Mouse (Mus musculus) induced T-regulatory cell, adult 2 months (primary cell): ENCODE results near the gene Zpr1.
"Not testable (repeated sequence)": the region's sequence is repeated elsewhere in the genome, so short reads cannot be mapped to it uniquely, and the experiment has no call there.

Source experiments
- DNase-seq: peaks from one replicate; pipeline ENCODE4 v3.0.0-alpha.2; 2012; ENCODE audit warnings: low read depth

Gene Zpr1

GRCm38 (mm10) chr9:46261131-46261530, 11.7 kb upstream of the Zpr1 start:
- DNase-seq: no peak

DNA sequence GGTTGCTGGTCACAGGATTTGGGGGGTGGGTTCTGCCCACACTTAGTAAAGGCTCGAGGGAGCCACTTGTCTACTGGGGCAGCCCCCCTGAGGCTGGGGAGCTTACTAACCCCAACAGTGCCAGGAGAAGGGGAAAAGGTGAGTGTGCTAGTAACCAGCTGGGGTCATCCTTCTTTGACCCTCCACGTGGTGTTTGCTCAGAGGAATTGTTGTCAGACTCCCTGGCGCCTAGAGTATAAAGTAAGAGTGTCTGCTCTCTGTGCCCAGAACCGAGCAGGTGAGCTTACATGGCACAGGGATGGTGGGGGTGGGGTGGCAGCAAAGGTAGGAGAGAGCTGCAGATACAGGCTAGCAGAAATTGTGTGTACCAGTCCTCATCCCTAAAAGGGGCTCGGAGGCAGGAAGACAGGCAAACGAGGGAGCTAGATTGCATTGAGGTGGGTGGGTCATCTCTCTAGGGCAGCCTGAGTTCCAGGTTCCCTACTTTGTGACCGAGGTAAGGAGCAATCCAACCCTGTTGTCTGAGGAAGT, 4.5 kb upstream of the Zpr1 start, which contains the start of gene Apoa5:
Gene Apoa5 (plus strand): TSS at position 291 of the 531 bp plus-strand sequence.
- no peak for DNase-seq

DNA sequence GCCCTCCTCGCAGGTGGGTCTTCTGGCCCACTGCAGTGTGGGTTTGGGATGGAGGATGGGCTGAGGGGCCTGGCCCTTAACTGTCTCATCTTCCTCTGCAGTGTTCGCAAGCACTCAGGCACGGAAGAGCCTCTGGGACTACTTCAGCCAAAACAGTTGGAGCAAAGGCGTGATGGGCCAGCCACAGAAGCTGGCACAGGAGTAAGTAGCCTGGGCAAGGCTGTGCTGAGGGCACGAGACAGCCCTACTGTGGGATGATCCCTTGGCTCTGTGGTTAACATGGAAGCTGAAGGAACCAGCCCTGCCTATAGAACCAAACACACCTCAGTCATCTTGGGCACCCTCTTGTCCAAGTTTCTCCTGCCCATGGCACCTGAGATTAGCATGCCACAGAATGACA, 3.7 kb upstream of the Zpr1 start:
- DNase-seq: no peak

- no peak for DNase-seq
Measured at GRCm38 (mm10) chr9:46270782-46271181, 2.1 kb upstream of the Zpr1 start.

- peak; percentile 78 for DNase-seq
Measured at GRCm38 (mm10) chr9:46272070-46272469, 794 bp upstream of the Zpr1 start.

GRCm38 (mm10) chr9:46274494-46274893, 1.6 kb downstream of the Zpr1 start:
- DNase-seq: no peak

GRCm38 (mm10) chr9:46282631-46283436, 10.0 kb downstream of the Zpr1 start, which contains the start of gene Bud13:
Gene Bud13 (plus strand): TSS chr9:46283008.
- DNase-seq: peak; percentile 98

- DNase-seq: no peak
Measured at GRCm38 (mm10) chr9:46298381-46298780, 25.5 kb downstream of the Zpr1 start.

DNA sequence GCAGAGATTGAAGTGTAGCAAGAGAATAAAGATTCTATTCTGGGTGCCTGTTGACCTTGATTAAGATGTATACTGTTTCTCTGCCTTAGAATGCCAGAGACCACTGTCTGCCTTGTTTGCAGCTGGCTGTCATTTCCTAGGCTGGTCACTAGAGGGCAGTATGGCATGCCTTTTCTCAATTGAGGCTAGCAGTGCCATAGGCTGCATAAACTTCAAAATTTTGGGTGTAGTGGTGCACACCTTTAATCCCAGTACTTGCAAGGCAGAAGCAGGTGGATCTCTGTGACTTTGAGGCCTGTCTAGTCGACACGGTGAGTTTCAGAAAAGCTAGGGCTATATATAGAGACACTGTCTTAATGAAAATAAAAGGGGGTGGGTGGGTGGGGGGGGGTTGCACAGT, 29.3 kb downstream of the Zpr1 start:
- DNase-seq: peak; percentile 72

DNA sequence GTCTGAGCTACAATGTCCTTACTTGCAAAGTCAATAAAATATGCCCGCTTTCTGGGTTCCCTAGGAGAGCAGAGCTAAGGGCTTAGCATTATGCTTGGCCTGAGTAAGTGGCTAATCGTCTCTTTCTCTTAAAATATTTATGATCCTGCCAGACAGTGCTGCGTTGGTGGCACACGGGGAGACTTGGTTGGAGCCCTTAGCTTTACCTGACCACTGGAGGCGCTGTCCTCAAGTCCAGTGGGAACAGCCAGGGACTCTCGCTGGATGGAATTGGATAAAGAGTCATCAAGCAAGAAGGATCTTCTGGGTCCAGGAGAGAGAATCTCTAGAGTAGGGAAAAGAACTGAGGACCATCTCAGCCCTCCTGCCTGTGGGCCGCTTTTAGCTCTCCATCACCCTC, 36.3 kb downstream of the Zpr1 start:
- DNase-seq: peak; percentile 37

DNA sequence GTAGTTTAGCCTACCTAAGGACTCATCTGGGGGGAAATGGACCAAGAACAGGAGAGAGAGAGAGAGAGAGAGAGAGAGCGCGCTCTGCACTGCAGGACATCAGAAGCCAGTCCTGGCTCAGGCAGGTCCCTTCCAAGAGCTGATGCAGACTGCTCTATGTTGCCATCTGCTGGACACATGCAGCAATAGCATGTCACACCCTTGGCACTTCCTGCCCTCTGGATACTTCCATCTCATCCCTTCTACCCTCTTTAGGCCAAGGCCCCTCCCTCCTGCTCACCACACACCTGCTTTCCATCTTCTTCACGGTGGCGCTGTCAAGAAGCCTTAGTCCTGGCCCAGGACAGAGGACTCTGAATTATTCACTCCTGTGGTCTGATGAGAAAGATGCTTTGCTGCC, 41.6 kb downstream of the Zpr1 start:
- DNase-seq: peak; percentile 85

GRCm38 (mm10) chr9:46314921-46315320, 42.1 kb downstream of the Zpr1 start:
- DNase-seq: no peak

GRCm38 (mm10) chr9:46315807-46316365, 43.0 kb downstream of the Zpr1 start:
- DNase-seq: no peak

GRCm38 (mm10) chr9:46316388-46316787, 43.5 kb downstream of the Zpr1 start:
- DNase-seq: no peak

DNA sequence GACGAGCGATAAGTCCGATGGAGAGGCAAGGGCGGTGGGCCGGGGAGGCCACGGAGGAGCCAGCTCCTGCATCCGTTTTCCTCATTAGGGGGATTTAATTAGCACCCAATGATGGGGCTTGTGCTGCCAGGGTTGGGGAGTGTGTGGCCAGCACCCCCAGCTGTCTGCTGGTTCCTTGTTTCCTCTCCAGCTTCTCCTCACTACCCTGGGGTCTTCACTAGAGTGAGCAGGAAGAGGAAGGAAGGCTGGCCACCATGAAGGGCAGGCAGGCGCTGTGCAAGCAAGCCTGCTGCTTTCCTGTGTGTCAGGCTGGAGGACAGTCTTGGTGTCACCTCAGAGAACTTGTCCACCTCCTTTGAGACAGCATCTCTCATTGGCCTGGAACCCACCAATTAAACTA, 44.0 kb downstream of the Zpr1 start:
- DNase-seq: no peak

DNA sequence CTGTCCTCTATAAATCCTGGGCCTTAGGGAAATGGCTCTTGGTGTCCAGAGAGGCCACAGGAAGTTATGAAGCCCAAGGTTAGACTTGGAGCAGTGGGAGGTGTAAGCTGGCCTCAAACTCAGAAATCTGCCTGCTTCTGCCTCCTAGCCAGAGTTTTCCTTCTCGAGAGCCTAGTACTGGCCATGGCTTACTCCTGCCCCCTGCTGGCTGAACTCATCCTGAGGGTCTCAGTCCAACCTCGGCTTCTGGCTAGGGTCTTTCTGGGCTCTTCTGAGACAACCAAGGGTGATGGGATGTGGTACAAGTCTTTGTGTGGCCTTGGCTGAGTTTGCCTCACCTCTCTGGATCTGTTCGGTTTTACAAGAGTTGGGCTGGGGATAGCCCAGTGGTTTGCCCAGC, 45.1 kb downstream of the Zpr1 start:
- DNase-seq: peak; percentile 15

GRCm38 (mm10) chr9:46319886-46320285, 47.0 kb downstream of the Zpr1 start, which contains the start of gene 4931429L15Rik:
Gene 4931429L15Rik (minus strand): TSS chr9:46319986.
- DNase-seq: not testable (repeated sequence)

GRCm38 (mm10) chr9:46320461-46320860, 47.6 kb downstream of the Zpr1 start:
- no peak for DNase-seq

DNA sequence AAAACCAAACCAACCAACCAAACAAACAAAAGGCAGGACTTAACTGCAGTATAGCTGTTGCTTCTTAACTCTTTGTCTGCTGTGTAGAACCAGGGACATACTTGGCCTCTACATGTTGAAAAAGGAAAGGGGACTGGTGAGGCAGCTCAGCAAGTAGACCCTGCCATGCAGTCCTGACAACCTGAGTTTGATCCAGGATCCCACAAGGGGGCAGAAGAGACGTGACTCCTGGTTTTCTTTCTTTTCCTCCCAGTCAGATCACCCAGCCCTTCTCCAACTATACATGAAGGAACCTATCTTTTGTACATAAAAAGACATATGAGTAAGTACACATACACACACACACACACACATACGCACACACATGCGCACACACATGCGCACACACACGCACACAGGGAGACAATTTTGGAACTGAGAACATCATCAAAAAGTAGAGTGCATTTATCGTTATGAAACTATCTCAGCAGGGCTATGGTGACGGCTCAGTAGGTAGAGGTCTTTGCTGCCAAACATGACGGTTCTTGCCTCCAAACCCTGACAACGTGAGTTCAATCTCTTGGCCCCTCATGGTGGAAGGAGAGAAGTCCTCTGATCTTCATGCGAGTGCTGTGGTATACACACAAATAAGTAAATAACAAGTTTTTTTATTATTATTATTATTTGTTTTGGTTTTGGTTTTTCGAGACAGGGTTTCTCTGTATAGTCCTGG, 54.0 kb downstream of the Zpr1 start:
- DNase-seq: no peak

GRCm38 (mm10) chr9:46327706-46328571, 55.1 kb downstream of the Zpr1 start:
- peak; percentile 32 for DNase-seq

DNA sequence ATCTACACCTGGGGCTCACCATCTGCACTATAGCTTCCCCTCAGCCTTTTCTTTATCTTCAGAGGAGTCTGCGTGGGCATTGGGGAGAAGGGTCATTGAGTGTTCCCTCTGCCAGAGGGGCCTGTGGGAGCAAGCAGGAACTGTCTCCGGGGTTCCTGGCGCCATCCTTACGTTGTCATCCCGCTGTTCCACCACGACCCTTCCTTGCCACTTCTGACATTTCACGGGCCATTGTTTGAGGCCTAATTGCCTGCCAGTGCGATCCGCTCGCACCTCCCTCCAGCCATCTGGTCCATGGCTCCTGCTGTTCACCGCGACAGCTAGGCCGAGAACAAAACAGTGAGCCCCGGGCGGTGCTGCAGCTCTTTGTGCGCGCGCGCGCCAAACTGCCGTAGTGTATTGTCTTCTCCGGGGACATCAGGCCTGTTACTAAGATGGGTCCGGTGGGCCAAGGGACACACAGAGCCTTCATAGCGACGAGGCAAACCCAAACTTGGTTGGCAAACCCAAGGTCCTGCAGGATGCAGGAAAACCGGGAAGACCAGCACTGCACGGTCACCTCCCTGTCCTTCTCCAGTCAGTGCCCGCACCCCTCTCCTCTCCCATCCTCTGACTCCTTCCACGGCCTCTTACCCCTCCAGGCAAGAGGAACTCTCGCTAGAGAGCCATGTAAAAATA, 55.8 kb downstream of the Zpr1 start:
- DNase-seq: no peak
